Mouse (Mus musculus): Measurements from ENCODE around the gene Mthfd2l.

Gene Mthfd2l

GRCm38 (mm10) chr5:90945453-90945852 lies 14.5 kb downstream of the Mthfd2l start:
- in situ Hi-C loops (cut with MboI, MseI): loop anchor here (10.0 kb wide), 1 partner anchor 359 kb away; no protein-coding TSS in a partner anchor

GRCm38 (mm10) chr5:90949499-90949898 lies 18.6 kb downstream of the Mthfd2l start:
- in situ Hi-C loops (cut with MboI, MseI): loop anchor here (10.0 kb wide), 1 partner anchor 355 kb away; no protein-coding TSS in a partner anchor

GRCm38 (mm10) chr5:90951475-90951874 lies 20.6 kb downstream of the Mthfd2l start:
- in situ Hi-C loops (cut with MboI, MseI): no loop called here

- in situ Hi-C loops (cut with MboI, MseI): no loop called here
These were observed 22.0 kb downstream of the Mthfd2l start for GRCm38 (mm10) chr5:90952731-90953481.

GRCm38 (mm10) chr5:90964316-90964715 lies 33.4 kb downstream of the Mthfd2l start:
- in situ Hi-C loops (cut with MboI, MseI): no loop called here

GRCm38 (mm10) chr5:90964764-90965163 lies 33.8 kb downstream of the Mthfd2l start:
- in situ Hi-C loops (cut with MboI, MseI): no loop called here

GRCm38 (mm10) chr5:90965386-90965785 lies 34.5 kb downstream of the Mthfd2l start:
- in situ Hi-C loops (cut with MboI, MseI): no loop called here

GRCm38 (mm10) chr5:90977244-90977643 lies 46.3 kb downstream of the Mthfd2l start:
- in situ Hi-C loops (cut with MboI, MseI): loop anchor here (10.0 kb wide), 1 partner anchor 328 kb away; no protein-coding TSS in a partner anchor

GRCm38 (mm10) chr5:90980297-90980696 lies 49.4 kb downstream of the Mthfd2l start:
- in situ Hi-C loops (cut with MboI, MseI): no loop called here

GRCm38 (mm10) chr5:90987605-90988004 lies 56.7 kb downstream of the Mthfd2l start:
- in situ Hi-C loops (cut with MboI, MseI): no loop called here

GRCm38 (mm10) chr5:90988149-90988548 lies 57.2 kb downstream of the Mthfd2l start:
- in situ Hi-C loops (cut with MboI, MseI): no loop called here

GRCm38 (mm10) chr5:90988592-90988991 lies 57.7 kb downstream of the Mthfd2l start:
- in situ Hi-C loops (cut with MboI, MseI): no loop called here

- in situ Hi-C loops (cut with MboI, MseI): no loop called here
These were observed 69.0 kb downstream of the Mthfd2l start for GRCm38 (mm10) chr5:90999942-91000341.

GRCm38 (mm10) chr5:91015216-91015615 lies 84.3 kb downstream of the Mthfd2l start:
- in situ Hi-C loops (cut with MboI, MseI): no loop called here

- in situ Hi-C loops (cut with MboI, MseI): no loop called here
These were observed 92.2 kb downstream of the Mthfd2l start for GRCm38 (mm10) chr5:91023114-91023513.

GRCm38 (mm10) chr5:91027164-91027563 lies 96.2 kb downstream of the Mthfd2l start, which contains the start of gene Epgn:
Gene Epgn, plus strand, starts transcription at chr5:91027464.
- in situ Hi-C loops (cut with MboI, MseI): no loop called here

- in situ Hi-C loops (cut with MboI, MseI): no loop called here
These were observed 96.9 kb downstream of the Mthfd2l start for GRCm38 (mm10) chr5:91027840-91028239.

- in situ Hi-C loops (cut with MboI, MseI): no loop called here
These were observed 99.7 kb downstream of the Mthfd2l start for GRCm38 (mm10) chr5:91030629-91031028.

GRCm38 (mm10) chr5:91035341-91035740 lies 104.4 kb downstream of the Mthfd2l start:
- in situ Hi-C loops (cut with MboI, MseI): no loop called here

GRCm38 (mm10) chr5:91036628-91037027 lies 105.7 kb downstream of the Mthfd2l start:
- in situ Hi-C loops (cut with MboI, MseI): no loop called here

- in situ Hi-C loops (cut with MboI, MseI): no loop called here
These were observed 106.8 kb downstream of the Mthfd2l start for GRCm38 (mm10) chr5:91037756-91038155.

GRCm38 (mm10) chr5:91038547-91038946 lies 107.6 kb downstream of the Mthfd2l start:
- in situ Hi-C loops (cut with MboI, MseI): no loop called here

GRCm38 (mm10) chr5:91038963-91039362 lies 108.0 kb downstream of the Mthfd2l start:
- in situ Hi-C loops (cut with MboI, MseI): no loop called here

Data from regulatory T cell (primary cell).